Mouse (Mus musculus): ENCODE data around the gene 2210017I01Rik. TPM values are rescaled to one million over a fixed set of nuclear protein-coding genes. Genes with fewer than 3 reads are reported as not detected.

2210017I01Rik gene
- total RNA-seq, 1 experiment from 2014 or later = not detected

- DNase-seq = no peak
Measured at GRCm38 (mm10) chr3:92565418-92565817, 41.9 kb downstream of the 2210017I01Rik start.

Other genes starting within 250 kb of the 2210017I01Rik start
- gene Sprr2f, start 242.3 kb downstream of the 2210017I01Rik start, total RNA-seq (2021) = not detected in 2 replicates
- not detected in 2 replicates for gene Sprr2h, start 221.8 kb downstream of the 2210017I01Rik start, total RNA-seq (2021)
- not detected in 2 replicates for gene Sprr2i, start 199.5 kb downstream of the 2210017I01Rik start, total RNA-seq (2021)
- gene Sprr2j-ps, start 189.4 kb downstream of the 2210017I01Rik start, total RNA-seq (2021) = not detected in 2 replicates
- gene Gm9774, start 178.1 kb downstream of the 2210017I01Rik start, total RNA-seq (2021) = 1.6 and 7.1 TPM in 2 replicates
- gene Sprr2k, start 174.9 kb downstream of the 2210017I01Rik start, total RNA-seq (2021) = not detected in 2 replicates
- not detected in 2 replicates for gene Sprr1b, start 168.7 kb downstream of the 2210017I01Rik start, total RNA-seq (2021)
- gene Sprr3, start 148.8 kb downstream of the 2210017I01Rik start, total RNA-seq (2021) = not detected in 2 replicates
- not detected in 2 replicates for gene Sprr1a, start 121.6 kb downstream of the 2210017I01Rik start, total RNA-seq (2021)
- gene Sprr4, start 107.0 kb downstream of the 2210017I01Rik start, total RNA-seq (2021) = not detected in 2 replicates
- not detected in 2 replicates for gene 2310046K23Rik, start 73.0 kb downstream of the 2210017I01Rik start, total RNA-seq (2021)
- gene Ivl, start 33.8 kb downstream of the 2210017I01Rik start, total RNA-seq (2021) = not detected in 2 replicates
- gene Smcp, start 18.5 kb downstream of the 2210017I01Rik start, total RNA-seq (2021) = not detected in 2 replicates
- not detected in 2 replicates for gene Lce6a, start 14.2 kb upstream of the 2210017I01Rik start, total RNA-seq (2021)
- gene Lce1a1, start 40.8 kb upstream of the 2210017I01Rik start, total RNA-seq (2021) = not detected in 2 replicates
- gene Lce1b, start 49.4 kb upstream of the 2210017I01Rik start, total RNA-seq (2021) = not detected in 2 replicates
- not detected in 2 replicates for gene Lce1a2, start 62.8 kb upstream of the 2210017I01Rik start, total RNA-seq (2021)
- gene Lce1c, start 71.8 kb upstream of the 2210017I01Rik start, total RNA-seq (2021) = not detected in 2 replicates
- not detected in 2 replicates for gene Lce1d, start 79.7 kb upstream of the 2210017I01Rik start, total RNA-seq (2021)
- gene Lce1e, start 101.6 kb upstream of the 2210017I01Rik start, total RNA-seq (2021) = not detected in 2 replicates
- gene Lce1f, start 112.9 kb upstream of the 2210017I01Rik start, total RNA-seq (2021) = not detected in 2 replicates
- not detected in 2 replicates for gene Gm38119, start 131.6 kb upstream of the 2210017I01Rik start, total RNA-seq (2021)
- gene Lce1g, start 144.8 kb upstream of the 2210017I01Rik start, total RNA-seq (2021) = not detected in 2 replicates
- not detected in 2 replicates for gene Lce1h, start 157.6 kb upstream of the 2210017I01Rik start, total RNA-seq (2021)
- gene Lce1i, start 171.4 kb upstream of the 2210017I01Rik start, total RNA-seq (2021) = not detected in 2 replicates
- gene Lce1j, start 183.0 kb upstream of the 2210017I01Rik start, total RNA-seq (2021) = not detected in 2 replicates
- gene Lce1k, start 200.4 kb upstream of the 2210017I01Rik start, total RNA-seq (2021) = not detected in 2 replicates
- not detected in 2 replicates for gene Kprp, start 219.8 kb upstream of the 2210017I01Rik start, total RNA-seq (2021)
- gene Lce1l, start 243.8 kb upstream of the 2210017I01Rik start, total RNA-seq (2021) = not detected in 2 replicates